Mouse (Mus musculus) urinary bladder, postnatal 14 days (tissue): Measurements from ENCODE around the gene Impdh2.

ENCODE experiments used
- DNase-seq: peaks from one replicate; pipeline ENCODE4 v3.0.0; 2021; ENCODE audit warnings: low spot score

Impdh2 gene

DNA sequence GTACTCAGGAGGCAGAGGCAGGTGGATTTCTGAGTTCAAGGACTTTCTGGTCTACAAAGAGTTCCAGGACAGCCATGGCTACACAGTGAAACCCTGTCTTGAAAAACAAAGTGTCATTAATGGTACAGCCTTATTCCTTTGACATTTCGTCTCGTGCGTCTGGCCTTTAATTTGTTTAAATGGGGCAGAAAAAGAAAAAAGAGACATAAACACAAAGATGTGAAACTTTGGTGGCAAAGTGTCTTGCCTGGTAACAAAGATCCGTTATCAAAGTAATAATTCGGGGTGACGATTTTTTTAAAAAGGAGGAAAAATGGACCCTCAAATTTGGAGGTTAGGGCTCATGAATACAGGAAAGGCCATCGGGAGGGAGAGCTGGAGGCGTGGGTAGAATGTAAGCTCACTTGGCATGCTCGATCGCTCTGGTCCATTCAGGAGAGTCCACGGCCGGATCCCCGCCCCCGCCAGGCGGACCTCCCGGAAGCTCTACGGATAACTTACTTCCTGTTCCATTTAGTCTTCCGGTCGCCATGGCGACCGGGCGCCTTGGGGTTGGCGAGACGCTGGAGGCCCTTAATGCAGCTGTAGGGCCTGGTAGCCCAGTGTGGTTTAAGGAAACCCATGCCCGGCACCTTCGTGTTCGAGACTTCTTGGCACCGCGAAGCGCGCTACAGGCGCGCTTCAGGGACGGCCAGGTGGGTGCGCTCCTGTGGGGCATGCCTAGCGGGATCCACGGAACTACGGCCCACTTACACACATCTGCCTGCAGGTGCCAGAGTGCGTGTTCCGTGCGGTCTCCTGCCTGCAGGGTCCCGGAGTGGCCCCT is 9.5 kb downstream of the Impdh2 start, which contains the start of gene Dalrd3:
TSS of gene Dalrd3 (plus strand) at position 506 of the 826 bp plus-strand sequence.
- peak; percentile 94 for DNase-seq

DNA sequence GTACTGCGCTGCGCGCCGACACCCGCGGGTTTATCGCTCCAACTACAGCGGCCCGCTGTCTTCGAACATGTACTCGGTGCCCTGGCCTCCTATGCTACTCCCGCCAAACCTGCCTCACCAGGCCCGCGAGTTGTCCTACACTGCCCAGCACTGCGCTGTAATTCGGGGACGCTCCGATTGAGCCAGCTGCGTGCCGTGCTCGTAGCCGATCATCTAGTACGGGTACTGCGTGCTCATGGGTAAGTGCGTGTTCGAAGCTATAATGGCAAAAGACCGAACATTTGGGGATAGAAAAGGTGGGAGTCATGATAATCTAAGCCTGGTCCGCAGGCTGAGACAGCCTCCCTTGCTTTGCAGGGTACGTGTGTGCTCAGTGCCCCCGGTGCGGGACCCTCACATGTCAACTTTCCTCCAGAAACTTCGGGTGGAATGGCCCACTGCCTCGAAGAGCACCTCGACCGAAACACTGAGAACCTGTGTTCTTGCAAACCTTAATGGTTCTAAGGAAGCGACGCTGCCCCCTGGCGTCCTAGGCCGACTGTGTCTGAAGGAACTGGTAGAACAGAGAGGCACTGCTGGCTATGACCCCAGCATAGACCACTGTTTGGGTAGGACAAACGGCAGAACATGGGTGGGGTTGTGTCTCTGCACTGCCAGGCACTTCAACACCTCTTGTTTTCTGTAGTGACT is 10.3 kb downstream of the Impdh2 start:
- peak; percentile 88 for DNase-seq

DNA sequence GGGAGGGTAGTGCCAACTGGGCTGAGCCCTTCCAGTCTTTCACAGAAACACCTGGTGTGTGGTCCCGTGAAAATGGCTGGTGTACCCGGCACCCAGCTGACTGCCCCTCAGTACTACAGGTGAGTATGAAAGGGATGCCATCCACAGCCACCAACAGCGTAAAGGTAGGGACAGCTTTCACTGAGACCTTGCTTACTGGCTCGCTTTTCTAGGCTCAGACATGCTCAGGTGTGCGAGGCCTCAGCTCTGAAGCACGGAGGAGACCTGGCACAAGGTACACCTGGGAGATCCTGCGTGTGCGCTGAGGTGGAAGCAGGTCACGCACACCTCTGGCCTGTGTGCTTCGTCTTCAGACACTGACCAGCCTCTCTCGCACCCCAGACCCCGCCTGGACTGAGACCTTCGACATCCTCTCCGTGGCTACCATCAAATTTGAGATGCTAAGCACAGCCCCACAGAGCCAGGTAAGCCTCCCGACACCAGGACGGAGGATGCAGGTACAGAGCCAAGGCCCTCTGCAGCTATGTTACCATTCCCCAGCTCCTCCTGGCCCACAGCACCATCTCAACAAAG is 11.4 kb downstream of the Impdh2 start:
- no peak for DNase-seq

DNA sequence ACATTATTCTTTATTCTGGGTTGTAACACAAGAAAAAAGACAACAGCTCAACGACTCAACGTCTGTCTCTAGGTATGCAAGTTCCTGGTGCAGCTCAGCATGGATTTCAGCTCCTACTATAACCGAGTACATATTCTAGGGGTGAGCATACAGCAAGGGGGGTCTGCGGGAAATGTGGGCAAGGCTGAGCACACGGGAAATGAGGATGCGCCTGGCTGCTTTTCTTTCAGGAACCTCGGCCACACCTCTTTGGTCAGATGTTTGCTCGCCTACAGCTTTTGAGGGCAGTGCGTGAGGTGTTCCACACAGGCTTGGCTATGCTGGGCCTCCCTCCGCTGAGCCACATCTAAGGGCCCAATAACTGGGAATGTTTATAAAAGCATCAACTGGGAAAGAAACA is 12.2 kb downstream of the Impdh2 start:
- DNase-seq = no peak

DNA sequence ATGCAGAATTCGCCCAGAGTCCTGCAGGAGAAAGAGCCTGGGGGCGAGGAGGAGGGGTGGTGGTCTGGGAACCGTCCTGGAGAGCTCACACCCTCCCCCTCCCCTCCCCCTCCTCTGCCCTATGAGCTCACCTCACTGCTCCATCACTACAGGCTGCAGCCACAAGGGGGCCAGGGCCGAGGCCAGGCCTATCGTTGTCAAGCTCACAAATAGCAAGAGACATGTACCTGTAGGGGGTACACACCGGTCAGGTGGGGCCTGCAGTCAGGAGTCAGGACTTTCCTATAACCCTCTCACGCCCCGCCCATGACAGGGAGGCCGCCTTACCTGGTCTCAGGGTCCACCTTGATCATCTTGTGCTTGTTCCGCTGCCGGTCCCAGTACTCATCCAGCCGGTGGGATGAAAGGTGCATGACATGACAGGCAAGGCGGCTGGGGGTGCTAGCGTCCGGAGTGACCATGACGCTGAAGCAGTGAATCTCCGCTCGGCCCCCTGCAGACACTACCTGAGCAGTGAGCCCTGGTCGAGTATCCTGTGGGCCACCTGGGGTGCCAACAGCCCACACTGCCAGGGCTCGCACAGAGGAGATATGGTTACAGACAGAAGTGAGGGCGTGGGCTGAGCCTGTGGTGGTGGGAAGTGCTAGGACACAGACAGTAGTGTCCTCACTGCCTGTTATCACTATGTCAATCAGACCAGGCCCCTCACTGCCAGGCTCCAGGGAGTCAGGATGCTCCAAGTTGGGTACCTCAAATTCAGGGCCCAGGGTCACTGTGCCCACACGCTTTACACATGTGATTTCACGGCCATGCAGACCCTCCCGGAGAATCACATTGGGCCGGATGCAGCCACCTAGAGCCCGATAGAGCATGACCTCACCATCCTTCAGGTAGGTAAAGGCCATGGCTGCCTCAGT is 13.9 kb downstream of the Impdh2 start:
- DNase-seq = peak; percentile 59

DNA sequence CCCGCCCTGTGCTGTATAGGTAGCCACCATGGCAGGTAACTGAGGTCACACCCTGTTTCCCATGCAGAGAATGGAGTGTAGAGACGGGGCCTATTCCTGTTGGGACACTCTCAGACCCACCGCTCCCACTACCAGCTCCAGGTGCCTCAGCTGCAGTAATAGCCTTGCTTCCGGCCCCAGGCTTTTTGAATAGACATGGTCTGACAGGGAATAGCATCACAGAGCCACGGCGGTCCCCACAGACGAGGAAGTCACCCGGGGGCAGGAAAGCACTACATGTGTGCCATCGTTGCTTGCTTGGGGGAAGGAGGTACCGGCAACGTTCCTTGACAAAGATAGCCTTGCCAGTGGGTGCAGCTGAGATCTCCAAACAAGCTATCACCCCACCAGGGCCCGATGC is 14.8 kb downstream of the Impdh2 start:
- DNase-seq = no peak

DNA sequence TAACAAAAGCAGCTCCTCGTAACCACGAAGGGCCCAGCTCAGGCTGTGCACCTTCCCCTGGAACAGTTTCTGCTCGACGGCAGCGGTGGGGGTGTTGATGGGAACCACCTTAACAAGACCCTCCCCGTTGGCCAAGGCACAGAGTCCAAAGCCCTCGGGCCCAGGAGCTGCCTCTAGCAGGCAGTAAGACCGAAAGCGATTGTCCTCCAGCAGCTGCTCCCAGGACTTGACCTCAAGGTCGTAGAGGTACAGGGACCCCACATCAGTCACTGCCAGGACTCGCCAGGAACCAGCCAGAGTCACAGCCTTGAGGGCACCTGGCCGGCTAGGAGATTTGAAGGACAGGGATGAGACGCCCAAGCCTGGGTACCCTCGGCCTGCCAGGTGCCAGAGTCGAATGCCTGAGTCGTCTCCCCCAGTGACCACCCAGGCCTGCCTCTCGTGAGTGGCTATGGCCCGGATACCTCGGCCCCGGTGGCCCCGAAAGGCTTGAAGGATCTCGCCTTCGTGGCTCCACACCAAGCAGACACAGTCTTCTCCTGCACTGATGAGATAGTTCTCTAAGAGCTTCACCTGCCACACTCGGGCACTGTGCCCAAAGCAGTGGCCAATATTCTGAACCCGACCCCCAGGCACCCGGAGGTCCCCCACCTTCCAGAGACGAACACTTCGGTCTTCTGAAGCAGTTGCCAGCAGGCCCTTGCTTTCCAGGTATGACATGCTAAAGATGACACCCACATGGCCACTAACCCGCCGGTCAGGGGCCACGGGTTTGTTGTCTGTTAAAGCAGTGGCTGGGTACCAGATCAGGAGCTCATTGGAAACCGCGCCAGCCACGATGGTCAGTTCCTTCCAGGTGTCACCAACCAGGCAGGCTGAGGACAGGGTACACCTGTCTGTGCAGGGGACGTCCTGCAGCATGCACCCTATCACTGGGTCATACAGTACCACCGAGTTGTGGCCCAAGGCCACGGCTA is 15.5 kb downstream of the Impdh2 start:
- DNase-seq = no peak

DNA sequence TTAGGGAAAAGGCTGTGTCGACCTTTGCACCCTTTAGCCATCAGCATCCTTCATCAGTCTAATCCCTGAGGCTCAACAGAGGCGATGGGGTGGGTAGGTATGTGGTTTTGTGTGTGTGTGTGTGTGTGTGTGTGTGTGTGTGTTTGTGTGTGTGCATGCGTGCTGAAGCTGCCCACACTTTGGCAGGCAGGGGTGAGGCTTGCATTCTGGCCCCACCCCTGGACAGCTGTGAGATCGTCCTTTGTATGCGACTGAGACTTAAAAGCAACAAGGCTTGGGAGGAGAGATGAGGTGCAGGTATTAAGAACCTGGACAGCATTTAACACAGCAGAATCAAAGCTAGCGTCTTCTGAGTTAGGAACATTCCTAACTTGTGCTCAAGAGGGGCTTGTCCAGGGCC is 16.9 kb downstream of the Impdh2 start:
- no peak for DNase-seq

DNA sequence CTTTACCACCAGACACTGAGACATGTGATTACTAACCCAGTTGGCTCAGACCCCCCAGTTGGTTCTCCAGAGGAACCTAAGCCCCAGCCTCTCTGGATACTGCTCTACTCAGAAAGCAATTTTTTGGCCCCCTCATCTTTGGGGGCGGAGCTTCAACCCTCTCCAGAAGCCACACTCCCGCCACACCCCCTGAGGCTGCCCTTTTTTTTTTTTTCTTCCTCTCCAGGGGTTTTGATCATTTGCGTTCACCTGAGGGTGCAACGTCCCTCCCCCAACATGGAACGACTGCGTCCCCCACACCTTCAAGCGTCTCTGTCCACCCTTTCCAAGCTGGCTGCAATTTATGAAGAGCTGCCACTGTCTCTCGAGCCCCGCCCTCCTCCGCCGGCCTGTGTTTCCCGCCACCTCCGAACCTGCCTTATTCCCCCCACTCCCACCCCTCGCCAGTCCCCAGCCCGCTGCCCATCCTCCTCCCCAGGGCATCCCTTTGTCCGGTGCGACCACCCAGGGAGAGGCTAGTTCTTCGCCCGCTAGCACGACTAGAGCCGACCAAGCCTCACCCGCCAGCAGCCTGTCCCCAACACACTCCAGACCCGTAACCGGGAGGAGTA is 18.0 kb downstream of the Impdh2 start:
- DNase-seq = peak; percentile 63

DNA sequence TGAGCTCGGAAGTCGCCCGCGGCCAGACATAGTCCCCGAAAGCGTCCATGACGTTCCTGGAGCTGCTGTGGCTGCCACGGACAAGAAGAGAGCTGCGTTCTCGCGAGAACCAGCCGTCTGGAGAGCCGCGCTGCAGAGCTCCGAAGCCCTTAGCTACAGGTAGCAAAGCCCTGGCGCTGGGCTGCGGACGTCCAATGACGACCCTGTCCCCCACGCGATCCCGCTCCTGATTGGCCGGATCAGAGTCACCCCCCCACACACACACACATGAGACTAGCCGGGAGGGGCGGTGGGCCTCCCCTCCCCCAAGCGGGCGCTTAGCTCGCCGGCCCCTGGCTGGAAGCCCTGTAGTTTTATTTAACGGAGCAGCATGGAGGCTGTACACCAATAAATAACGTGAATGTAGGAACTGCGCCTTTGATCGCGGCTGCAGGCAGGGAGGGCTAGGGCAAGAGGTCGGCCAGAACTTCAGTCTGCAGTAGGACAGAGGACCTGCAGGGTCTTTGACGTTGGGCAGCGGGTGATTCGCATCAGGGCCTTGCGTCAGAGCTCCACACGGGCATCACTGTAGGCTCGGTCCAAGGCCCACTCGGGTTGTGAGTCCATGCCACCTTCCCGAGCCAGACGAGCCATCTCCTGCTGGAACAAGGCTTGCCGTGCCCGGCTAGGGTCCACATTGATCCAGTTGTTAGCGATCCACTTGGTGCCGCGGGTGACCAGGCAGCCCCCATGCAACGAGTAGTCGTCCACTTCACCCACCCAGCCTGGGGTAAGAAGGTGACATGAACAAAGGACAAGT is 18.7 kb downstream of the Impdh2 start, which contains the start of gene Wdr6:
TSS of gene Wdr6 (minus strand) at position 195 of the 799 bp plus-strand sequence.
- DNase-seq = peak; percentile 93

DNA sequence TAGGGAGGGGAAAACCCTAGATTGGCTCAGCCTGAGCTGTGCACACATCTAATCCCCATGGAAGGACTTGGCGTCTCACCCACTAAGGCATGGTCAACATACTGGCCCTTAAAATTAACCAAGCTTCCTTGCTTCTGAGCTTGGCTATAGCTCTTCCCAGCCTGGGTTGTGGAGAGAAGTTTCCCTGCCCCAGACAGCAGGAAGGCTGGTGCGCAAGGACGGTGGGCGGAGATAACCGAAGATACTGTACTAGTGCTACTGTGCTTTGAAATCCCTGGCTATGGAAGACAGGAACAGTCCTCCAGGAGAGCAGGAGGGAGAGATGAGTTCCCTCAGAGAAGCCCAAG is 19.2 kb downstream of the Impdh2 start:
- DNase-seq = no peak

DNA sequence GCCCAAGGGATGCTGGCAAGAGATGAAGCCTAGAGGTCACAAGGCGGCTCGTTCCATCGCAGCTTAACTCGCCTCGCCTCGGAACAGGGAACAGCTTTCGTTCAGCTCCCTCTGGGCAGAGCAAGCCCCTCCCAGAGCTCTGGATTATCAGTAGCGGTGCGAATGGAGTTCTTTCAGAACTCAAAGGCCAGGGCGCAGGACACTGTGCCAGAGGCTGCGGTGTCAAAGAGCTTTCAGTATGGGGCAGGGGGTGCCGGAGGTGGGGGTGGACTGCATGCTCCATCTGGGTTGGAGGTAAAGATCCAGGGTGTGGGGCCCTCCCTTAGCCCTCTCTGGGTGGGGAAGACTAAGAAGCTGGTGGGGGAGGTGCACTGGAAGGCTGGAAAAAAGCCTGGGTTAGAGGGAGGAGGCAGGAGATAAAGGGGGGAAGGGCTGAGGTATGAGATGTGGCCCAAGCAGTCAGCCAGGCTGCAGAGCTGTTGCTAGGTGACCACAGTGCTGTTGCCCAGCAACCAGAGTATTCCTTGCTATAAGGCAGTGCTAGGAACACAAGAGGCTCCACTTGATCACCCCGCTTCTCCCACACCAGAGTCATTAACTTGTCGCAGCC is 27.6 kb downstream of the Impdh2 start:
- DNase-seq = peak; percentile 72

DNA sequence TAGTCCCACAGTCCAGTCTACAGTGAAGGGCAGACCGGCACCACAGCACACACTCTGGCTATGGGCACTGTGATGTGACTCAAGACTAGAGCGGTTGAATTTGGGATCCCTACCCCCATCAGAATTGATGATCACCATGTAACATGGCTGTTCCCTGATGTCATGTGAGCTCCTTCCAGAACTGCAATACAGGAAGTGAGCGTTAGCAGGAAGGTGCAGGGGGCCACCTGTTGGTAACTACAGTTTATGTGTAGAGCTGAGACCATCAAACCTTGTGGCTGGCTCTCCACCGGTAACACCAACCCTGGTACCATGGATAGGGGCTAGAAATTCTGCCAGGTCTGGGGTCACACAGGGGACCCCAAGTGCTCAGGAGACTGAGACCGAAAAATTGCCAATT is 29.1 kb downstream of the Impdh2 start:
- DNase-seq = no peak

DNA sequence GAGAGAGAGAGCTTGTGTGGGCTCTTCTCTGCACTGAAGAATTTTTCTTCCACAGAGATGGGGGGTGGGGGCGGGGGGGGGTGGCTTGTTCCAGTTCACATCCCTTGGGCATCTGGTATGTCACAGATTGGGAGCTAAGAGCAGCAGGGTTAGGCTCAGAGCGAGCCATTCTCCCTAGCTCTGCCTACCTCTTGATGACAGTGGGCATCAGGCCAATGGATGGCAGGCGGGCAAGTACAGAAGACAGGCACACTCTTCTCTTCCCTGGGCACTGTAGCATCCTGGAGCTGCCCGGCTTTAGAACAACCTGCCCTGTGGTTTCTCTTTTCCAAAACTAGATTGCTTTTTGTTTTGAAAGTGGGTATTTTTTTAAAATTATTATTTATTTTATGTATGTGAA is 31.4 kb downstream of the Impdh2 start:
- no peak for DNase-seq

DNA sequence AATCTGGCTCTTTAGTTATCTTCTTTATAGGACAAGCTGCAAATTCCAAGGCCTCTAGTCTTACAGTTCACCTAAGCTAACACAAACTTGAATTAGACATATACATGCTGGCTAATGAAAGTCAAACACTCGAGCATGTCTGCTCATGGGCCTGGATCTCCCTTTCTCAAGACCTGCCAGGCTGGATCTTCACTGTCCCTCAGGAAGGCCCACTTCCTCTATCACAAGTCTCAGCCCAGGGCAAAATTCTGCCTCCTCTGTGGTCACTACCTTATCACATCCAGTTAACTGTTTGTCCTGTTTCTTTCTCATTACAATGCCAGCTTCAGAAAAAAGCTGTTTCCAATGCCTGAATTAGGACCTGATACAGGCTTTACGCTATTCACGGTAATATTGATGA is 34.3 kb downstream of the Impdh2 start:
- DNase-seq = no peak

DNA sequence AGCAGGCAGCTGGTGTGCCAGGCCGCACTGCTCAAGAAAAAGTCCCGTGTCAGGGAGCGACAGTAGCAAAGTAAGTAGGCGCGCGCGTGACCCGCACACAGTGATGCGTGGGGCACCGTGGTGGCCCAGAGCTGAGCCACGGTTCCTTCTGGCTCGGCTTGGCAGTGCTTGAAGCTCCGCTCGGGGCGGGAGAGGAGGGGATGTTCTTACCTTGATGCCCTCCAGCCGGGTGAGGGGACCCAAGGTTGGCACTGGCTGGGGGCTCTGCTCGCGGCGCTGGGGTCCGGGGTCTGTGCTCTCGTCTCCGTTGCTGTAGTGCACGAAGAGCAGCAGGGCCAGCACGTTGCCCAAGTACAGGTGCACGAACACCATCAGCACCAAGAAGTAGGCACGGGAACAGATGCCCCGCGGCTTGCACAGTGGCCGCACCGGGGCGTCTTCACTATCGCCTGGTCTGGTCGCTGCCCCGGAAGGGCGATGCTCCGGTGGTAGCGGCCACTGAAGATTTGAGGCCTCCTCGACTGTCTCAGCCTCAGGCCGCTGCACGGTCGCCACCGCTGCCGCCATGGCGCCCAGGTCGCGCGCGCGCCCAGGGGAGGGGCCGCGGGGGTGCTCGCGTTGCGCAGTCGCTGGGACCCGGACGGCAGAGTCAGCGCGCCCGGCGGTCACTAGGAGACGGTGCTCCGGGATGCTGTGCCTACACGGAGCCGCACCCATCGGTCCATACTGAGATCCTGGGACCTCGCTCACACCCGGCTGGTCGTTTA is 37.1 kb downstream of the Impdh2 start, which contains the start of gene P4htm:
TSS of gene P4htm (minus strand) at position 670 of the 767 bp plus-strand sequence.
- DNase-seq = peak; percentile 65

DNA sequence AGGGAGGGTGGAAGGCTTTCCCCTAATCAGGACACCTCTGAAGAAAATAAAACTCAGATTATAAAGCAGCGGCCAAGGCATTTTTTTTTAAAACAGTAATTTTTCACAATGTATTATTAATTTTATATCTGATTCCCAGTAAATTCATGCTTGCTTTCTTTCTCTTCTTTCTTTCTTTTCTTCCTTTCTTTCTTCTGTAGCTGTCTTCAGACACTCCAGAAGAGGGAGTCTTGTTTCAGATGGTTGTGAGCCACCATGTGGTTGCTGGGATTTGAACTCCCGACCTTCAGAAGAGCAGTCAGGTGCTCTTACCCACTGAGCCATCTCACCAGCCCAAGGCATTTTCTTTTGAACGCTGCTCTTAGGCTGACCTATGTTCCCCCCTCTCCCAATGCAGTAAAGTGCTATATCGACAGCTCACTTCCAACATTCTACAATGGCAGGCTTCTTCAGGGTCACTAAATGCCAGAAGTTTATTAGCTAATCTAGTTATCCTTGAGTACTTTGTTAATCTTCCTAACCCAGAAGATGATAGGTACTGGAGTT is 39.0 kb downstream of the Impdh2 start:
- DNase-seq = no peak

DNA sequence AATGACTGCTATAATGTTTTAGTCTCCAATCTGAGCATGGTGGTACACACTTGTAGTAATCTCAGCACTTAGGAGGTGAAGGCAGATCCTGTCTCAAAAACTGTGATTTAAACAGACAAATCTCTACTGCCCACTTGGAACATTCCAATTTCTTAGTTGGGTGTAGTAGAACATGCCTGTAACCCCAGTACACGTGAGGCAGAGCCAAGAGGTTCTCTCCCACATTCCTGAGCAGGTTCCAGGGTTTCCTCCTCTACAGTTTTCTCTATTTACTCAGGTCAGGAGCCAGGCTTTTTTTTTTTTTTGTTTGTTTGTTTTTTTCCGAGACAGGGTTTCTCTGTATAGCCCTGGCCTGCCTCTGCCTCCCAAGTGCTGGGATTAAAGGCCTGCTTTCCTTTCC is 39.9 kb downstream of the Impdh2 start:
- DNase-seq = no peak
